Mouse (Mus musculus) lung, adult 2 months (tissue): ENCODE measurements around the gene Cldn3. TPM values are rescaled to one million over a fixed set of nuclear protein-coding genes. Genes with fewer than 3 reads are reported as not detected.
A peak's percentile ranks its signal among the peaks of the same experiment; 100 is the strongest.

Experiments
- DNase-seq: peaks from one replicate; pipeline ENCODE4 v3.0.0; 2022
- H3K4me1 ChIP-seq: fragments of 200-500 bp; 2 replicates; pipeline ENCODE4 v1.6.1; 2011; ENCODE audit warnings: low read length; ENCODE audit not compliant: control insufficient read depth, insufficient read depth
- H3K4me3 ChIP-seq: fragments of 200-500 bp; replicated peaks from 2 replicates; pipeline ENCODE3; 2011; ENCODE audit warnings: low read depth, mild to moderate bottlenecking, control low read depth, low read length; ENCODE audit errors: extremely low read depth
- CTCF ChIP-seq: fragments of 200-500 bp; IDR thresholded peaks from 2 replicates; pipeline ENCODE4 v1.5.1; 2011; ENCODE audit warnings: mild to moderate bottlenecking, low read length, control low read depth; ENCODE audit not compliant: insufficient read depth
- POLR2A ChIP-seq: fragments of 200-500 bp; IDR thresholded peaks from 2 replicates; pipeline ENCODE4 v1.6.1; 2011; ENCODE audit warnings: low read depth, mild to moderate bottlenecking, control low read depth, low read length, borderline replicate concordance; ENCODE audit errors: extremely low read depth
- WGBS: fragments of 180-500 bp; shearing (Covaris S2); methylation state at CpG from one replicate; pipeline ENCODE4 v1.1.7; 2018; 5-methylcytosine and 5-hydroxymethylcytosine counted together
- polyA plus RNA-seq: library from polyadenylated mRNA; depleted of rRNA; stranded (reverse); fragments of >200 nt; gene quantifications from 2 replicates; pipeline ENCODE4 v1.2.3, GENCODE M21; 2012

Cldn3 gene
- polyA plus RNA-seq, 1 experiment: 333 TPM

- no peak for DNase-seq
- Histone ChIP-seq H3K4me1 (peaks cover 4% of the 10 kb centered on the region; the same call in 1 of the 2 replicates), H3K4me3 (no peak overlapping the region)
- TF ChIP-seq POLR2A (no peak; the same call in 1 of the 2 replicates), CTCF (no peak)
- WGBS: 61% methylated on average over 16 of the region's 16 CpGs
These were observed 14.7 kb downstream of the Cldn3 start for GRCm38 (mm10) chr5:135000751-135001150.

- Histone ChIP-seq H3K4me1 (peaks cover 4% of the 10 kb centered on the region; the same call in 1 of the 2 replicates), H3K4me3 (no peak overlapping the region)
- TF ChIP-seq CTCF: no peak
- TF ChIP-seq POLR2A: peak; percentile 20; the same call in 1 of the 2 replicates
- DNase-seq: peak; percentile 78
- 7% methylated on average over 14 of the region's 14 CpGs for WGBS
These were observed 15.3 kb downstream of the Cldn3 start for GRCm38 (mm10) chr5:135001309-135001708.

- TF ChIP-seq POLR2A: peak; percentile 29; the same call in 1 of the 2 replicates
- TF ChIP-seq CTCF: no peak
- H3K4me1 ChIP-seq: peaks cover 4% of the 10 kb centered on the region; the same call in 1 of the 2 replicates
- 54% methylated on average over 5 of the region's 5 CpGs for WGBS
- DNase-seq: peak; percentile 61
- H3K4me3 ChIP-seq: no peak overlapping the region
These were observed 16.1 kb downstream of the Cldn3 start for GRCm38 (mm10) chr5:135002151-135002550.

GRCm38 (mm10) chr5:135007802-135008571 lies 22.0 kb downstream of the Cldn3 start:
- Histone ChIP-seq H3K4me3 (peak overlapping the region; percentile 64), H3K4me1 (peaks cover 4% of the 10 kb centered on the region; the same call in 1 of the 2 replicates)
- TF ChIP-seq CTCF: 0 out of 2 replicates have a peak, but pooled peaks have one; percentile 11
- TF ChIP-seq POLR2A: 0 out of 2 replicates have a peak, but pooled peaks have one; percentile 32
- WGBS: 25% methylated on average over 16 of the region's 16 CpGs
- peak; percentile 70 for DNase-seq

- peak; percentile 97 for DNase-seq
- peak; percentile 98 for TF ChIP-seq POLR2A
- peak; percentile 16; the same call in 1 of the 2 replicates for TF ChIP-seq CTCF
- peaks cover 4% of the 10 kb centered on the region; the same call in 1 of the 2 replicates for H3K4me1 ChIP-seq
- WGBS: under 1% methylated on average over 52 of the region's 52 CpGs
- peak within 1 kb of the TSS; percentile 89 for H3K4me3 ChIP-seq
These were observed 22.9 kb downstream of the Cldn3 start, which contains the start of gene Abhd11 for GRCm38 (mm10) chr5:135008671-135009589. TSS of gene Abhd11 (plus strand) at chr5:135009152.

- Histone ChIP-seq H3K4me1 (peaks cover 4% of the 10 kb centered on the region; the same call in 1 of the 2 replicates), H3K4me3 (peak overlapping the region; percentile 89)
- TF ChIP-seq CTCF (no peak), POLR2A (peak; percentile 46; the same call in 1 of the 2 replicates)
- WGBS: 1% methylated on average over 37 of the region's 37 CpGs
- peak; percentile 95 for DNase-seq
These were observed 23.7 kb downstream of the Cldn3 start for GRCm38 (mm10) chr5:135009590-135010319.

- peak overlapping the region; percentile 89 for H3K4me3 ChIP-seq
- TF ChIP-seq POLR2A (no peak), CTCF (no peak)
- 38% methylated on average over 7 of the region's 7 CpGs for WGBS
These were observed 24.3 kb downstream of the Cldn3 start for GRCm38 (mm10) chr5:135010320-135010709.

GRCm38 (mm10) chr5:135010841-135011743 lies 25.1 kb downstream of the Cldn3 start:
- peaks cover 4% of the 10 kb centered on the region; the same call in 1 of the 2 replicates for H3K4me1 ChIP-seq
- TF ChIP-seq CTCF (no peak), POLR2A (no peak)
- WGBS: 81% methylated on average over 25 of the region's 25 CpGs
- H3K4me3 ChIP-seq: no peak overlapping the region
- DNase-seq: no peak

More at GRCm38 (mm10) chr5:135010320-135010709, 24.3 kb downstream of the Cldn3 start:
- H3K4me1 ChIP-seq: peaks cover 4% of the 10 kb centered on the region; the same call in 1 of the 2 replicates
- no peak for DNase-seq
